Mouse (Mus musculus): ENCODE results near the gene Gabrr1.

GRCm38 (mm10) chr4:33146679-33147291, 14.5 kb downstream of the Gabrr1 start:
- TF ChIP-seq CTCF (IDR thresholded peaks at IDR 0.05; ENCODE audit: borderline replicate concordance, extremely low read depth, insufficient read depth, insufficient read length) (no peak), POLR2A (IDR thresholded peaks at IDR 0.05; ENCODE audit: borderline replicate concordance, extremely low read depth, insufficient read depth, insufficient read length, poor library complexity, severe bottlenecking) (no peak)

All from brain, embryonic 14.5 days (tissue).